Mouse (Mus musculus) gastrocnemius, postnatal 4 days (tissue): ENCODE measurements around the gene Pi4k2b. TPM values are rescaled to one million over a fixed set of nuclear protein-coding genes. Genes with fewer than 3 reads are reported as not detected.
"Not testable (repeated sequence)": the region's sequence is repeated elsewhere in the genome, so short reads cannot be mapped to it uniquely, and the experiment has no call there.

Experiments
- DNase-seq, 2 experiments: peaks; one replicate each; pipeline ENCODE4 v3.0.0; 2021 to 2022; ENCODE audit warnings: low spot score in 2 of 2, mixed read lengths in 2 of 2
- long read RNA-seq, 2 experiments: library from polyadenylated mRNA; stranded (forward); transcript quantifications; one replicate each; pipeline ENCODE4 v2.0.0; 2021
- total RNA-seq, 2 experiments: library from RNA; stranded (reverse); gene quantifications; 2 replicates each; pipeline ENCODE4 v1.2.3; 2021

Pi4k2b gene
- total RNA-seq = 1 to 10 TPM; 7.8 to 8.1 TPM
- long read RNA-seq, experiment 1, transcript Pi4k2b-201 (10 exons, 3,139 nt) = major isoform, 17 of 27 reads
- long read RNA-seq, experiment 1, partial matches to known transcripts = 2 of 27 reads
- long read RNA-seq, experiment 1, other reads (novel, unspliced or antisense) = 8 of 27 reads
- long read RNA-seq, experiment 2, transcript Pi4k2b-201 (10 exons, 3,139 nt) = major isoform, 20 of 32 reads
- long read RNA-seq, experiment 2, partial matches to known transcripts = 0 of 32 reads
- long read RNA-seq, experiment 2, other reads (novel, unspliced or antisense) = 12 of 32 reads

GRCm38 (mm10) chr5:52741391-52742111 lies at the start of gene Pi4k2b:
Gene Pi4k2b, plus strand, starts transcription at chr5:52741574.
- peak; percentile 65 to 84 for DNase-seq

- no peak for DNase-seq
Observed at GRCm38 (mm10) chr5:52697291-52697690, 44.1 kb upstream of the Pi4k2b start.

GRCm38 (mm10) chr5:52697882-52698440 lies 43.4 kb upstream of the Pi4k2b start:
- not testable (repeated sequence) for DNase-seq

GRCm38 (mm10) chr5:52704562-52704961 lies 36.8 kb upstream of the Pi4k2b start:
- no peak for DNase-seq

GRCm38 (mm10) chr5:52712704-52713103 lies 28.7 kb upstream of the Pi4k2b start:
- no peak for DNase-seq

GRCm38 (mm10) chr5:52716742-52717448 lies 24.5 kb upstream of the Pi4k2b start:
- no peak for DNase-seq

GRCm38 (mm10) chr5:52721003-52721402 lies 20.4 kb upstream of the Pi4k2b start:
- DNase-seq = peak in 1 of 2 experiments; percentile 16

- no peak for DNase-seq
Observed at GRCm38 (mm10) chr5:52727747-52728146, 13.6 kb upstream of the Pi4k2b start.

GRCm38 (mm10) chr5:52732811-52733210 lies 8.6 kb upstream of the Pi4k2b start:
- DNase-seq = no peak

- DNase-seq = no peak
Observed at GRCm38 (mm10) chr5:52736046-52736445, 5.3 kb upstream of the Pi4k2b start.

- peak in 1 of 2 experiments; percentile 42 for DNase-seq
Observed at GRCm38 (mm10) chr5:52742112-52742813, 889 bp downstream of the Pi4k2b start.

- DNase-seq = no peak
Observed at GRCm38 (mm10) chr5:52743231-52743630, 1.9 kb downstream of the Pi4k2b start.

- no peak for DNase-seq
Observed at GRCm38 (mm10) chr5:52746920-52747319, 5.5 kb downstream of the Pi4k2b start.

- no peak for DNase-seq
Observed at GRCm38 (mm10) chr5:52748732-52749131, 7.4 kb downstream of the Pi4k2b start.

- no peak for DNase-seq
Observed at GRCm38 (mm10) chr5:52753146-52753545, 11.8 kb downstream of the Pi4k2b start.

- DNase-seq = no peak
Observed at GRCm38 (mm10) chr5:52754196-52754595, 12.8 kb downstream of the Pi4k2b start.

GRCm38 (mm10) chr5:52755337-52755736 lies 14.0 kb downstream of the Pi4k2b start:
- DNase-seq = no peak

GRCm38 (mm10) chr5:52755989-52756388 lies 14.6 kb downstream of the Pi4k2b start:
- DNase-seq = no peak

- DNase-seq = no peak
Observed at GRCm38 (mm10) chr5:52762586-52762985, 21.2 kb downstream of the Pi4k2b start.

- no peak for DNase-seq
Observed at GRCm38 (mm10) chr5:52774267-52774666, 32.9 kb downstream of the Pi4k2b start.

- no peak for DNase-seq
Observed at GRCm38 (mm10) chr5:52775237-52775636, 33.9 kb downstream of the Pi4k2b start, which contains the start of gene Zcchc4. Gene Zcchc4, plus strand, starts transcription at chr5:52775409.
